Mouse (Mus musculus) fat pad, adult 2 months (tissue): ENCODE measurements around the gene Stpg1.
A peak's percentile ranks its signal among the peaks of the same experiment; 100 is the strongest.

Experiments
- DNase-seq: peaks from one replicate; pipeline ENCODE4 v3.0.0-alpha.2; 2011; ENCODE audit warnings: low read depth, low spot score; ENCODE audit errors: extremely low read depth

Stpg1 gene

GRCm38 (mm10) chr4:135509515-135509914 is 14.9 kb downstream of the Stpg1 start:
- DNase-seq = no peak

GRCm38 (mm10) chr4:135513865-135514264 is 19.3 kb downstream of the Stpg1 start:
- no peak for DNase-seq

GRCm38 (mm10) chr4:135514925-135515324 is 20.3 kb downstream of the Stpg1 start:
- DNase-seq = no peak

- DNase-seq = peak; percentile 23
Observed at GRCm38 (mm10) chr4:135516351-135517316, 22.0 kb downstream of the Stpg1 start.

- DNase-seq = no peak
Observed at GRCm38 (mm10) chr4:135518135-135518534, 23.5 kb downstream of the Stpg1 start.

- DNase-seq = no peak
Observed at GRCm38 (mm10) chr4:135520421-135520820, 25.8 kb downstream of the Stpg1 start.

- DNase-seq = no peak
Observed at GRCm38 (mm10) chr4:135523939-135524338, 29.3 kb downstream of the Stpg1 start.

GRCm38 (mm10) chr4:135525057-135525456 is 30.5 kb downstream of the Stpg1 start:
- no peak for DNase-seq

- no peak for DNase-seq
Observed at GRCm38 (mm10) chr4:135526039-135526710, 31.6 kb downstream of the Stpg1 start.

GRCm38 (mm10) chr4:135530270-135530669 is 35.7 kb downstream of the Stpg1 start:
- DNase-seq = no peak

- DNase-seq = no peak
Observed at GRCm38 (mm10) chr4:135531236-135531635, 36.6 kb downstream of the Stpg1 start.

GRCm38 (mm10) chr4:135531771-135532613 is 37.4 kb downstream of the Stpg1 start:
- DNase-seq = no peak

GRCm38 (mm10) chr4:135533001-135533400 is 38.4 kb downstream of the Stpg1 start:
- DNase-seq = no peak

GRCm38 (mm10) chr4:135535021-135535420 is 40.4 kb downstream of the Stpg1 start:
- DNase-seq = no peak

GRCm38 (mm10) chr4:135539056-135539455 is 44.5 kb downstream of the Stpg1 start:
- DNase-seq = no peak

- DNase-seq = no peak
Observed at GRCm38 (mm10) chr4:135540057-135540456, 45.5 kb downstream of the Stpg1 start.

GRCm38 (mm10) chr4:135544284-135544683 is 49.7 kb downstream of the Stpg1 start:
- DNase-seq = no peak

- no peak for DNase-seq
Observed at GRCm38 (mm10) chr4:135545080-135545511, 50.5 kb downstream of the Stpg1 start.

- no peak for DNase-seq
Observed at GRCm38 (mm10) chr4:135546008-135546407, 51.4 kb downstream of the Stpg1 start.

GRCm38 (mm10) chr4:135546793-135547192 is 52.2 kb downstream of the Stpg1 start:
- DNase-seq = no peak

- peak; percentile 34 for DNase-seq
Observed at GRCm38 (mm10) chr4:135547551-135547950, 53.0 kb downstream of the Stpg1 start.
